Mouse (Mus musculus) urinary bladder, adult 2 months (tissue): Measurements from ENCODE around the gene Frmd8. TPM values are rescaled to one million over a fixed set of nuclear protein-coding genes. Genes with fewer than 3 reads are reported as not detected.

Experiments
- DNase-seq: peaks from one replicate; pipeline ENCODE4 v3.0.0; 2022; ENCODE audit warnings: low spot score
- polyA plus RNA-seq: library from polyadenylated mRNA; depleted of rRNA; stranded (reverse); fragments of >200 nt; gene quantifications from 2 replicates; pipeline ENCODE4 v1.2.3, GENCODE M21; 2012; rRNA removed

Frmd8 gene
- polyA plus RNA-seq, 1 experiment, result 21.6 TPM

DNA sequence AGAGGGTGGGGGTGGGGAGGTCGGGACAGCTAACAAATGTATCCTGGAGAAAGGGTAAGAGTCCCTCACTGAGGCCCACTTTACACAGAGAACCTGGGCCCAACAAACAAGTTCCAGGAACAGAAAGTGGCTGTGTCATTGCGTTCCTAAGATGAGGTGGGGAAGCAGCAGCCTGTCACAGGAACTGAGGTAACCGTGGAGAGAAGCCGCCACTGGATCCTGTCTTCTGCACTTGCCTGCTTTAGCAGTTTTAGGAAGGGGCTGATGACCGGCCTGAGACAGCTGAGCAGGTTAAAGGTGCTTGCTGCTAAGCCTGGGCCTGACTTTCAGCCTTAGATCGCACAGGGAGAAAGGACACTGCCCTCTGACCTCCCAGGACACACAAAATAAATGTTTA lies 68.3 kb downstream of the Frmd8 start:
- no peak for DNase-seq

DNA sequence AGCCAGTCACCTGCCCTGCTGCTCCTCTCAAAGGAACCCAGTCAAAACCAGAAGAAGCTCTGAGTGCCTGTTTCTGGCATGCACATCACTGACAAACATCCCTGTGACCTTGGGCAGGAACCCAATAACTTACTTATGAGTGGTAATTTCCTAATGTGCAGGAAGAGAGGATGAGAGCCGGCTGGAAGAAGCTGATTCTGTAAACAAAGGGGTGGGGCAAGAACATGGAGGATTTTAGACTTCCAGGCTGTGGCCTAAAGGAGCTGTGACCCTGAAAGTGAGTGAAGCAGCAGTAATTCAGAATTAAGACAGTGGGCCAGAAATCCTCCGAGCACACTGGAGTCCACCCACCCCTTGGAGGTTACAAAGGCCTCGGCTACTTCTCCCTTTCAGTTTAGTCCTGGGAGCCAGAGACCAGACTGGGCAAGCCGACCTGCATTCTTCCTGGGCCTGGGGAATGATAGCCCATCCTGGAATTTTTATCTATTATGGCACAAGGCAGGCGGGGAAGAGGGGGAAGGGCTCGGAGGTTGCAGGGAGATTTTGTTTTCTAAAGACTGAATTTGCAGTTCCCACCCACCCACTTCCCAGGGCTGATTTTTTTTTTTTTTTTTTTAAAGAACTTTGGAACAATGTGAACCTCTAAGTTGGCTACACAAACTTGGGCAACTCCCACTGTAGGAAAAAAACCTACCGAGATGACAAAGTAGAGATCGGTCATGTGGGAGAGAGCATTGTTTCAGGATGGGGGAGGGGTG lies 68.8 kb downstream of the Frmd8 start:
- DNase-seq, result no peak

DNA sequence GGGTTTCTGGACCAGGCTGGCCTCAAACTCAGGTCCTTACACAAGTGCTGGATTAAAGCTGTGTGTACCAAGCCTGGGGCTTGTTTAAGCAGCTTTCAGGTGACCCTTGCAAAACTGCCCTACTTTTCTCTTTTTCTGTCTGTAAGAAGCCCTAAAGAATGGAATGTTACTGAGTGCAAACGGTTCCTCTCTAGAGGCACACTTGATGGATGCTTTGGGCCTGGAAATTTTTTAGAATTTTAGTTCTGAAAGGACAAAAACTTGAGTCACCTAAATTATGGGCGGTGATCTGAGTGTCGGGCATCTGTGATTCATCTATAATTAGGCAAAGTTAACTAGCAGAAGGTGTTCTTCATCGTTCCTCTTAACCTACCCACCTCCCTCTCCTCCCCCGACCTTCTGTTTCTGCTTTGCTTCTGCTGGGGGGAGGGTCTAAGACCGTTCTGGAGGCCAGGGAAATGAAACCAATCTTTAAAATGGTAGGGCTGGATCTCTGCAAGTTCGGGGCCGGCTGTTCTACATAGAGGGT lies 70.6 kb downstream of the Frmd8 start:
- DNase-seq, result no peak

DNA sequence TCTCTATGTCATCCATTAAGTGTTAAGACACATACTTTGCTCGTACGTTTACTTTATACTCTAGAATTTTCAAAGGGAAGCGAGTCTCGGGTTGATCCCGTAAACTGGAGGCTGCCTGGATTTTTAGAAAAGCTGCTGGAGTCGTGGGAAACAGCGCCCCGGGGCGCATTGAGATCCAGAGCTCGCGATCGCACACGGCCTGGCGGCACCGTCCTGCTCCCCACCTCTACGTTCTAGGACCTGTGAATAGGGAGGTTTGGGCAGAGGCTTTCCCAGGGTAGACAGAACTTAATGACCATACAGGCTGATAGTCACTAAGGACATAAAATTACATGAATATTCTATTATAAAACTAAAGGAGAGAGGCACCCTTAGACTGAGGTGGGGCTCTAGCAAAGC lies 71.2 kb downstream of the Frmd8 start:
- no peak for DNase-seq

DNA sequence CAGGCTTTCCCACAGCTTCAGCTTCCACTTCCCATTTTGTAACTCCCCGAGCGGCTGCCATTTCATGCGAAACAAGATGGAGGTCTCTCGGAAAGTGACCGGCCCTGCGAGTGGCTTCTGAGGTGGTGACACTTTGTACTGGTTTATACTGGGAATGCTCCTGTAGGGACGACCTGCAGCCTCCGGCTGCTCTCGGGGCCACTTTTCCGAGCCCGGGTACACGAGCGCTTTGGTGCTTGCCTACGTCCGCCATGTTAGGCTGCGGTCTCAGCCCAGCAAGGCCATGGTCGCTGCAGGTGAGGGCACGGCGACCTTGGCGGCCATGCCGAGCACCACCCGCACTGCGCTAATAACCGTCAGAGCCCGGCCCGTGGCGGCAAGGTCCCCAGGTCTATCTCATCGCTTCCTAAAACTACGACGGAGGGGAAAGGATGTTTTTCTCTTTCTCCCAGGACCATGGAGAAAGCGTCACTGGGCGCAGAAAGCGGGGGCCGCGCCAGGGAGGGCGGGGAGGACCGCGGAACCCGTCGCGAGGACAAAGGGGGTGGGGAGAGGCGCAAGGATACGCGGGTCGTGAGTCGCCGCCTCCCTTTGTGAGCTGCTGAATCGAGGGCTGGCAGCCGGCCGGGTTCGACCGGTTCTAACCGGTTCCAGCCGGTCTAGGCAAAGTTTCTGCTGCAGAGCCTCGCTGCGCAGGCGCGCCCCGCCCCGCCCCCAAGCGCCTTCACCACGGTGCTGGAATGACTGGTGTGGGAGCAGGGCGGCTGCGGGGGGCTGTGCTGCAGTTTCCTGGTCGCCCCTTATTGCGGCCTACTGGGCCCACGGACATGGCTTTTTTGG lies 71.8 kb downstream of the Frmd8 start:
- peak; percentile 100 for DNase-seq

DNA sequence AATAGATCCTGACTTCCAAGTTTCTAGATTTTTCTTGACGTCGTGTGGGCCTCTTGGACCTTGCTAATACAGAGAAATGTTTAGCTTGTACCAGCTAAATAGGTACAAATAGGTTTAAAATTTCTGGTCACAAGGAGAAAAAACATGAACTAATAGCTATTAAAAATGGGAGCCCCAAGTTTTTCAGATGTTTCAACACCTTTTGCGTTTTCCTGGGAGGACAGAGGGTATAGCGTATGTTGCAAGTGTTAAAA lies 72.4 kb downstream of the Frmd8 start:
- DNase-seq, result no peak

DNA sequence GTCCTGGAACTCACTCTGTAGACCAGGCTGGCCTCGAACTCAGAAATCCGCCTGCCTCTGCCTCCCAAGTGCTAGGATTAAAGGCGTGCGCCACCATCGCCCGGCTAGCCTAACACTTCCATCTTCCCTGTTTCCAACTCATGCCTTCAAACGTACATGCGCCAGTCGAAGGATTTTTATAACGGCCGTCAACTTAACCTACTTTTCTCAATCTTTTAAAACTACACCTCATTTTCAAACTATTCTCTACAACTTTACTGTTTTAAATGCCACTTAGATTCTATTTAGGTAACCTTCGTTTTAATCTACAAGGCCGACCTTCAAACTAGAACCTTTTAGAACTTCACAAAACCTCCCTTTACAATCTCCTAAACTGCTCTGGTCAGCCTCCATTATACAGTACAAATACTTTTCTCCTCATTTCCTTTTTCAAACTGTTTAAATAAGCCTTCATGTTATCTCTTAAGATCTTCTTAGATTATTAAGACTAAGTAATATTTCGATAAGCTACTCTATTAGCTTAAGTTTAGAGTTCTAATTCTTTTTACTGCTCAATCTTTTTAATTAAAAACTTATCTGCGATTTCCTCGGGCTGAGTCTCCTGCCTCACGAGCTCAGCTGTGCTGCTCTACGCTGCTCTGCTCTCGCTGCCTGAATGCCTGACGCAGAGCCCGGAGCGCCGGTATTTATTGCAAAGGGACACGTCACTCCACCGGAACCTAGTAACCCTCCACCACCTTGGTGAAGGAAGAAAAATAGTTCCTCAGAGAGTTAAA lies 72.9 kb downstream of the Frmd8 start:
- DNase-seq, result peak; percentile 99

DNA sequence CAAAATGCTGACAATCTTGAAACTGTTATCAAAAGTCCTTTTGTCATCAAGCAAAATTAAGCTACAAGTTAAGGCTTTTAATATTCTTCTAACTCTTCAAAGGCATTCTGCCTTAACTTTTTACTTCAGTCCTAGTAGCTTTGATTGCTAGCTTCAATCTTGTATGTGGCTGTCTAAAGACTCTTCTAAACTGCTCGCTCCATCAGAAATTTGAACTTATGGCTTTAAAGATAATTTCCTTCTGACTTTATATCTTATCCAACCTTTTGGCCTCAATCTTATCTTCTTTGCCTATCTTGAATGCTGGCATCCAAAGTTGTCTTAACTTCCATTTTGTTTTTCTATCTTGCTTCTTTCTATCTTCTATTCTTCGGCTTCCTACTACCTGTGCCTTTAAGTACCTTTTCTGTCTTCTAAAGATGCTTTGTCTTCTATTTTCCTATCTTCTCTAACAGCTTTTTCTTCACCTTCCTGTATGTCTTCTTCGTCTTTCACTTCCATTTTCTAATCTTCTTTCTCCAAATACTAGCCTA lies 73.6 kb downstream of the Frmd8 start:
- DNase-seq, result no peak

DNA sequence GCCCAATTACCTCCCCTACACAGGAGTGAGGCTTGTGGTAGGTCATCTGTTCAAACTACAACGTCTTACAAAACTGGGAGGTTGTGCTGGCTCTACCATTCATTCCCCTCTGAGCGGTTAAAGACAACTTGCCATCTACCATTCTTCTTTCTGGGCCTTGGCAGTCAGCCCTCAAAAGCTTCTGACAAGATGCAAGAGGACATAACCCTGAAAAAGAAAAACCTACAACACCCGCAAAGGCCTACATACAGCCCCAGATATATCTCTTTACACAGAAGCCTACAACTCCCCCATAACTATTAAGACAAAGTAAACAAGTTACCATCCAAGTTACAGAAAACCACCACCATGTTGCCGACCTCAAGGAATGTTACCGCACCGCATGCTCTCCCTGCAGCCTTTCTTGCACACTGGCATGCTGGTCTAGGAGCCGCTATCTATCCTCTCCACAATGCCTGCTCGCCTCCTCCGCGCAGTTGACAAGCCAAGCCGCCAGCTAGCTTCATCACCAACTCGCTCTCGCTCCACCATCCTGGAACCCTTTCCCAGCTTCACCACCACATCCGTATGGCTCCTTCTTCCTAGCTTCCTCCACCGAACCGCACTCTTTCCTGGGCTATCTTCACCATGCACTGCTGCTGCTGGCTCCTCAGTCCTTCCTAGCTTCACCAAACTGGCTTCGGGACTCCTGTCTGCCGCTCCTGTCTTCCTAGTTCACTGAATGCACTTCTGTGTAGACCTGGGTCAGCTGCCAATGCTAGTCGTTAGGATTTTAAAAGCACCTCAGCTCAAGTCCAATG lies 74.2 kb downstream of the Frmd8 start:
- no peak for DNase-seq

DNA sequence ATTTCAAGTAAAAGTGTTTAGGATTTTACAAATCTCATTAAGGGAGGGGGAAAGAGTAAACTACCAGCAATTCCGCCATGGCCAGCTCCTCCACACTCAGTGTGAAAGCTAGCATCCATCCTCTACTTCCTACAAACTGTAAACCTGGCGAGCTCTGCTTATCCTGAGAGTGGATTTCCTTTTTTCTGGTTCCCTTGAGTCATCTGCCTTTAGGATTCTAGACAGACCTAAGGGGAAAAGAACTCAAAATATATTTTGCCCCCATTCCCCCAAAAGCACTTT lies 74.8 kb downstream of the Frmd8 start:
- no peak for DNase-seq

Other genes with a start within 250 kb of the Frmd8 start
- 58.3 and 64.0 TPM in 2 replicates for gene Rela, start 237.8 kb downstream of the Frmd8 start, polyA plus RNA-seq
- gene Sipa1, start 211.6 kb downstream of the Frmd8 start, polyA plus RNA-seq, result 17.3 and 19.6 TPM in 2 replicates
- 19.9 and 22.0 TPM in 2 replicates for gene Map3k11, start 186.5 kb downstream of the Frmd8 start, polyA plus RNA-seq
- gene Pcnx3, start 186.4 kb downstream of the Frmd8 start, polyA plus RNA-seq, result 40.5 and 53.5 TPM in 2 replicates
- gene Kcnk7, start 170.9 kb downstream of the Frmd8 start, polyA plus RNA-seq, result 0.13 and 0.25 TPM in 2 replicates
- gene Ehbp1l1, start 149.0 kb downstream of the Frmd8 start, polyA plus RNA-seq, result 97.4 and 116 TPM in 2 replicates
- 66.3 and 79.4 TPM in 2 replicates for gene Fam89b, start 145.6 kb downstream of the Frmd8 start, polyA plus RNA-seq
- gene Ltbp3, start 134.4 kb downstream of the Frmd8 start, polyA plus RNA-seq, result 132 and 164 TPM in 2 replicates
- gene Scyl1, start 103.9 kb downstream of the Frmd8 start, polyA plus RNA-seq, result 104 and 123 TPM in 2 replicates
- 19.2 and 25.1 TPM in 2 replicates for gene Slc25a45, start 2.5 kb upstream of the Frmd8 start, polyA plus RNA-seq
- gene Tigd3, start 18.9 kb upstream of the Frmd8 start, polyA plus RNA-seq, result 0.69 and 0.87 TPM in 2 replicates
- gene Dpf2, start 37.7 kb upstream of the Frmd8 start, polyA plus RNA-seq, result 87.5 and 102 TPM in 2 replicates
- gene Cdc42ep2, start 49.5 kb upstream of the Frmd8 start, polyA plus RNA-seq, result 22.9 and 26.2 TPM in 2 replicates
- gene Pola2, start 88.9 kb upstream of the Frmd8 start, polyA plus RNA-seq, result 32.8 and 41.0 TPM in 2 replicates
- gene Slc22a20, start 110.9 kb upstream of the Frmd8 start, polyA plus RNA-seq, result 0.12 and 0.21 TPM in 2 replicates
- gene Capn1, start 140.6 kb upstream of the Frmd8 start, polyA plus RNA-seq, result 116 and 118 TPM in 2 replicates
- gene Syvn1, start 171.3 kb upstream of the Frmd8 start, polyA plus RNA-seq, result 15.5 and 24.1 TPM in 2 replicates
- 32.4 and 33.5 TPM in 2 replicates for gene Mrpl49, start 182.5 kb upstream of the Frmd8 start, polyA plus RNA-seq
- 1,752 and 1,769 TPM in 2 replicates for gene Fau, start 182.6 kb upstream of the Frmd8 start, polyA plus RNA-seq
- 25.8 and 26.8 TPM in 2 replicates for gene Znhit2, start 185.9 kb upstream of the Frmd8 start, polyA plus RNA-seq
- 24.1 and 33.2 TPM in 2 replicates for gene Tm7sf2, start 193.1 kb upstream of the Frmd8 start, polyA plus RNA-seq
- 62.5 and 70.8 TPM in 2 replicates for gene Vps51, start 202.0 kb upstream of the Frmd8 start, polyA plus RNA-seq
- 0.21 TPM in 1 of 2 replicates, not detected in the other for gene Tmem262, start 204.8 kb upstream of the Frmd8 start, polyA plus RNA-seq
- gene Gm28374, start 207.0 kb upstream of the Frmd8 start, polyA plus RNA-seq, result 0.31 and 0.55 TPM in 2 replicates
- 68.5 and 81.2 TPM in 2 replicates for gene Zfpl1, start 209.7 kb upstream of the Frmd8 start, polyA plus RNA-seq
- 0.83 and 1.4 TPM in 2 replicates for gene Cdca5, start 209.7 kb upstream of the Frmd8 start, polyA plus RNA-seq
- 0.14 TPM in 1 of 2 replicates, not detected in the other for gene AC131692.1, start 219.1 kb upstream of the Frmd8 start, polyA plus RNA-seq
- gene Naaladl1, start 230.5 kb upstream of the Frmd8 start, polyA plus RNA-seq, result 0.06 and 0.13 TPM in 2 replicates
- 14.0 and 16.8 TPM in 2 replicates for gene Sac3d1, start 243.4 kb upstream of the Frmd8 start, polyA plus RNA-seq